Mouse (Mus musculus) urinary bladder, postnatal 4 days (tissue): Measurements from ENCODE around the gene E2f2.

Experiments
- DNase-seq, 2 experiments: peaks; one replicate each; pipeline ENCODE4 v3.0.0; 2021 to 2022; ENCODE audit warnings: low spot score in 2 of 2

The E2f2 gene

DNA sequence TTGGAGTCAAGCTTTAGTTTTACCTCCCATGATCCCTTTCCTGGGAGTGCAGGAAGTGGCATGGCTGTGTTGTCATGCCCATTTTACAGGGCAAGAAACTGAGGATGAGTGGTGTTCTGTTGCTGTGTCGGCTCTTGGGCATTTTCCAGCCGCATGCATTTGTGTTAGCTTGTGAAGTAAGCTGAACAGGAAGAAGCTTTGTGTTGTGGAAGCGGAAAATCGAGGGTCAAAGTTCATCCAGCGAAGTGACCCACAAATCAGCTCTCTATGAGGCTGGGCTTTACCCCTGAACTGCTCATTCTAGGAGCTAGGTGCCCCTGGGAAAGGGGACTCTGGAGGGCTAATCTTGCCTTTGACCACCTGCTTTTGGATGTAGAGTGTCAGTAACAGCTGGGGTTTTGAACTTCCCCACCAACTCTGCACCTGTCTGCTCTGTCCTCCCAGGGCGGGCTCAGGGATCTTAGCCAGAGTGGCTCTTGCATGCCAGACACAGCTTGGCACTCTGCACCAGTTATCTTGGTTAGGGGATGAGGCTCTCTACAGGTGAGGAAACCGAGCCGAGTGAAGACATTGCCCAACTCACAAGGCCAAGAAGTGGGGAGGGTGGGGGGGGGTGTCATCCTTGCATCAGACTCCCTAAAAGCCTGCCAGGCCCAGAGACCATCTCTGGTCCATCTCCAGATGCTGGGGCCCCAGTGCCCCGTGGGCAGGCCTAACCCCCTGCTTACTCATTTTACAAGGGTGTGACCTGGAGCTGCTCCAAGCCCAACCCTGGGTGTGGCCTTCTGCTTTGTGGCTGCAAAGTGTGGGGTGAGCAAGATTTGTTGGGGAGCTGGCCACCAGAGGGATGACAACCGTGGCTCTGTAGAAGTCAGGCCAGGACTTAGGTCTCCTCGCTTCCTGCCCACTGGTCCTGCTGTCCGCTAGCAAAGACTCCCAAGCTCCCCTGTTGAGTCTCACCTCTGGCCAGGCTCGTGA, 2.3 kb downstream of the E2f2 start:
- no peak for DNase-seq

DNA sequence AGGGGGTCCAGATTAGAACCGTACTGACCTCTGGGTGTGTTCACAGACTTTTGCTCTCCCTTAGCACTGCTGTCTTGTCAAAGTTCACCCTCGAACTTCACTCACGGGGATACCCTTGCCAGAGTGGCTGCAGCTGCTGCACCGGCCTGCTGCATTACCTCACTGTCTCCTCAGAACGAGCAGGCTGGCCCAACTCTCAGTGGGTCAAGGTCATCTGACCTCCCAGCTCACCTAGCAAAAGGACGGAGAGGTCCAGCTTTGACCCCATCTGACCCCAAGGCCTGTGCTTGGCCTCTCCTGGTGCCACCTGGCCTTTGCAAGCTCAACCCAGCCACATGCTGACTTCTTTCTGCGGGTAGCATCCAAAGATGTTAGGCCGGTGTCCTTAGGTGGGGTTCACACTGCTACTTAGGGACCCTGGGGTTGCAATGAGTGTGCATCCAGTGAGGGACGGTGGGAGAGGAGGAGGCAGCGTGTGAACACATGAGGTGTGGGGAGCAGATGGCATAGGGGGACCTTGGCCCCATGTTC, 3.9 kb downstream of the E2f2 start:
- DNase-seq = no peak

DNA sequence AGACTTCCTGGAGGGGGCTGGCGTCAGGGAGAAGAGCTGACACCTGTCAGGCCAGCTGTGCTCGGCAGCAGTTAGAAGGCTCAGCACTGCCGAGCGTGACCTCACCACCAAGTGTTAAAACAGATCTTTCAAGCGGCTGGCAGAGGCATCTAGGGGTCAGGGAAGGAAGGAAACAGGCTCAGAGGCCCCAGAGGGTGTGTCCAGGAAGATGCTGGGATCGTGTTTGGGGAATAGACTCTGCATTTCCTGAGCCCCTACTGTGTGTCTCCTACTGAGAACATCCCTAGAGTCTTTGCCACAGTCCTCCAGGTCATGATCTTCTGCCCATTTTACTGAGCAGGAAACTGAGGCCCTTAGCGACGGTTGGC, 5.0 kb downstream of the E2f2 start:
- DNase-seq = no peak

DNA sequence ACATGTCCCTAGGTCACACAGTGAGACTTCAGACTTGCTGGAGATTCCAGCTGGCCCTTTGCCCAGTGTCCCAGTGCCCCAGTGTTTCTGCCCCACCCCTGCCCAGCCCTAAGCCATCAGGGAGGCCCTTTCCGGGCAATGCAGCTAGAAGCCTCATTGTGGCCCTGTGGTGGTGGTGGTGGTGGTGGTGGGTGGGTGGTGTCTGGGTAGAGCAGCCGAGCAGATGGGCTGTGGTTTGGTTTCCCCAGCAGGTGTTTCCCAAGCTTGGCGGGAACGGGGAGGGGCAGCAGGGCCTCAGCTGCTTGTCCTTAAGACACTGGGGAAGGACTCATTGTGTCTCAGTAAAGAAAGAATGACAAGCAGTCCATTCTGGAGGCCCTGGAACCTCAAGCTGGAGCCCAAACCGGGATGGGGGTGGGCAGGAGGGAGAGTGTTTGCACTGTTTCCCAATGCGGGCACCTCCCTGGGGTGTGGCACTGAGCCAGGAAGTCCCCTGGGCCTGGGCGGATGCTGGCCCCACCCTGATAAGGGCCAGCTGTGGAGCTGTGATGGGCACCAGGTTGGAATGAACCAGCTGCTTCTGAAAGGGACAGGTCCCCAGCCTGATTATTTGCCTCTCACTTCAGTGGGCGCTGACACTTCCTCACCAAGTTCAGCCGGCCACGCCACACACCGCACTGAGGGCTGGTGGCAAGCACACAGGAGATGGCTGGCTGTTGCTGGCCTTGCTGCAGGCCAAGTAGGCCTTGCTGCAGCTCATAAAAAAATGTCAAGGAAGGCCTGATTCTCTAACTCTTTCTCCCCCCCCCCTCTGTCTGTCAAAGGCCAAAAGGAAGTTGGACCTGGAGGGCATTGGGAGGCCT, 5.6 kb downstream of the E2f2 start:
- DNase-seq = no peak

DNA sequence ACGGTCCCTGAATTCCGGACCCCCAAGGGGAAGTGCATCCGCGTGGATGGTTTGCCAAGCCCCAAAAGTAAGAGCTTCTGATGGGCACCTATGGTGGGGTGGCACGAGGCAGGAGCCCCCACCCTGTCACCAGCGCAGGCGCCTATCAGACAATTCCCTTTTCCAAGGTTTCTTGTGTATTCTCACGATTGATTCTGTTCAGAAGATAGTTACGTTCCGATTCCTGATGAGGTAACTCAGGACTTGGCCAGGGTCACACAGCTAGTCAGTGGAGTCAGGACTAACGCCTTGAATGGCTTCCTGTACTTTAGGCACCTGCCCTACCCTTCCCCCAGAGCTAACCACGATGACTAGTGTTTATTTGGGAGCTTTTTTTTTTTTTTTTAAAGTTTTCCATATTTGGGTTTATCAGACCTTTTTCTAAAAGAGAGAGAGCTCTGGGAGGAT, 6.3 kb downstream of the E2f2 start:
- DNase-seq = no peak

DNA sequence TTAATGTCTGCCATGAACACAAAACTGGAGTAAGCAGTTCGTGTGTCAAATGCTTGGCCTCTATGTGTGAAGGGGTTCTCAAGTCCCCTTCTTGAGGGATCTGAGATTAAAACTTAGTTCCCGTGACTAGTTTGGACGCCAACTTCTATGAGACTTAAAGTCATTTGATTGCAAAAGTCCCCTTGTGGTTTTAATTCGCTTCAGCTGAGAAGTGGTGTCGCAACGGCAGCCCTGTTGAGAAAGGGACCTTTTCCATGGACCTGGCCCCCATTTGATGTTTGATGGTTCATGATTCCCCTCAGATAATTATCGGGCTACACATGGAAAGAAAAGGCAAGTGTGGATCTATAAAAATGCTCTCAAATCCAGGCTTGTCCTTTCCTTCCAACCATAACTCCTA, 7.3 kb downstream of the E2f2 start:
- DNase-seq = no peak

DNA sequence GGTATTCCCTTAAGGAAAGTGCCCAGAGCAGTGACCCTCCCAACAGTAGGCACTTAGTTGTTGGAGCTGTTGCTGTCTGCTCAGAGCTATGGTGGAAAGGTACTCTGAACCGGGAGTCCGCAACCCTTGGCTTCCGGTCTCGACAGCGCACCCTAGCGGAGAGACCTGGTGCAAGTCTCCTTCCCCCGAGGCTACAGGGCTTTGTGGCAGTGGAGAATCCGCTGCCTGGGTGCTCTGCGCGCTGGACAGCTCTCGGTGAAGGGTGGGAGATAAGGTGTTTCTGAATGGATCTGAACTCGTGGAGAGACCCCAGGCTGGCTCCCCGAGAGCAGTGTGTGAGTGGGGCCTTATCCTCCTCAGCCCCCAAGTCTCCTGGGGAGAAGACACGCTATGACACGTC, 7.8 kb downstream of the E2f2 start:
- DNase-seq = peak; percentile 75 to 90

DNA sequence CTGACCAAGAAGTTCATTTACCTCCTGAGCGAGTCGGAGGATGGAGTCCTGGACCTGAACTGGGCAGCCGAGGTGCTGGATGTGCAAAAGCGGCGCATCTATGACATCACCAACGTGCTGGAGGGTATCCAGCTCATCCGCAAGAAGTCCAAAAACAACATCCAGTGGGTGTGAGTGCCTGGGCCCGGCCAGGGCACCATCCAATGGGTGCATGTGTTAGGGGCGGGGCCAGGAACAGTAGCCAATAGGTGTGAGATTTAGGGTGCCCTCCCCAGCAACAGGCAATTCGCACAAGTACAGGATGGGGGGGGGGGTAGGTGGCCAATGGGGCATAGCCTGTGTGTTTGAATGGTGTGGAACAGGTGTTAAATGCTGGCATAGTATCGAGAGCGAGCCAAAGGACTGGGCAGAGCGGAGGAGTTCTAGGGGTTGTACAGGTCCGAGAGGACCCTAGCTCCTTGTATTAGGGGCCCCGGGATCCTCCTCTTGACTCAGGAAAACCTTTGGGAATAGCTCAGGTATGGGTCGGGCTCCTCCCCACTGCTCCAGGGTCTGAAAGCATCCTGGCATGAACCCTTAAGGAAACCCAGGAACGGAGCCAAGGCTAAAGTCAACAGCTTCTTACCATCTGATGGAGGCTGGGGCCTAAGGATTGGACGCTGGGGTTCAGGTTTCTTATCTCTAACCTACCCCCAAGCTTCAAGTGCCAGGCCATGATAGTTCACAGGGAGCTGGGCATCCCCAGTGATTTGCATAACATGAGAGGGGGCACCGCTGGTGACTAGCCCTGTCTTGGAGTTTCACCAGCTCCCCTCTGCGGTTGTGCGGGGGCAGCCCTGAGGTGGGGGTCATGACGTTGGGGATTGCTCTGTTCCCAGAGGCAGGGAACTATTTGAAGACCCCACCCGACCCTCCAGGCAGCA, 8.5 kb downstream of the E2f2 start:
- peak; percentile 76 to 82 for DNase-seq

DNA sequence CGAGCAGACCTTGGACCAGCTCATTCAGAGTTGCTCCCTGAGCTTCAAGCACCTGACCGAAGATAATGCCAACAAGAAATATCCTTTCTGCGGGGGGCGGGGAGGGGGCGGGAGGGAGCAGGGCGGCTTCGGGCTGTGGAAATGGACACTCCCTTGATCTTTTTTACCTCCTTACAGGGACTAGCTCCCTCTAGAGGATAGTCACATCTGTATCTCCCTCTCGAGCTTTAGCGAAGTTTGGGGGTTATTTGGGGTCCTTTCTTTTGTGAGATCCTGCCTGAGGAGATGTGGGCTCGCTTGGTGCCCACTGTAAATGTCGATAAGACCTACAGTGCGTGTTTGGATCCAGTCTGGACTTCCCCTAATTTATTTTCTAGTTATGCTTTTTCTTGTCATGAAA, 9.2 kb downstream of the E2f2 start:
- DNase-seq = no peak

DNA sequence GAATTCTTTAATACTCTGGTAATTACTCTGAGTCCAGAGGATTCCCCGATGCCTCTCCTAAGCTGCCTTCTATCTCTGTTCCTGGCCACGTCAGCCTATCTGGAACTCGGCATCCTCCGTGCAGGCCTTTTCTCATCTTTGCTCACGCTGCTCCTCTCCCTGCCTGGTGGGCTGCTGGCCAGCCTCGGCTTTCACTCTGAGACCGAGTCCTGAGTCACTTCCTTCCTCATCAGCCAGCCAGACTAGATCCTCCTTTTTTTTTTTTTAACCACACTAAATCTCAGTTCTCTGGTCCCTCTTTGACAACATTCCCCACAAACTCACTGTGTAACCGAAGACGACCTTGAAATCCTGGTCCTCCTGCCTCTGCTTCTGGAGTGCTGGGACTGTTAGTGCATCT, 13.2 kb downstream of the E2f2 start:
- peak; percentile 65 to 77 for DNase-seq

DNA sequence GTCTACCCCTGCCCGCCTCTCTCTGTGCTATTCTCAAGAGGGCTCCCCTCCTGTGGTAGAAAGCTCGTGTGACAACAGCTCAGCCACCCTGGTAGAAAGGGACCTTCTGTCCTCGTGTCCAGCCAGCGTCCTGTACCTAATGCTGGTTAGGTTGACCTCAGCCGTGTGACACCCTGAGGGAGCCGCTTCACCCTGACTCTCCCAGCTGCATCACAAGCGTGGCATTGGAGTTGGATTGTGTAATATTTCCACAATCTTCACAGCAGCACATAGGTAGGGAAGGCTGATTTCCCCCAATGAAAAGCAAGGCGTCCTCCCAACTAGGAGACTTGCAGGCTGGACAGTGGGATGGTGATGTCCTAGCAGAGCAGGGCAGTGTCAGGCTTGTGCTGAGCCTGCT, 14.1 kb downstream of the E2f2 start:
- DNase-seq = no peak

DNA sequence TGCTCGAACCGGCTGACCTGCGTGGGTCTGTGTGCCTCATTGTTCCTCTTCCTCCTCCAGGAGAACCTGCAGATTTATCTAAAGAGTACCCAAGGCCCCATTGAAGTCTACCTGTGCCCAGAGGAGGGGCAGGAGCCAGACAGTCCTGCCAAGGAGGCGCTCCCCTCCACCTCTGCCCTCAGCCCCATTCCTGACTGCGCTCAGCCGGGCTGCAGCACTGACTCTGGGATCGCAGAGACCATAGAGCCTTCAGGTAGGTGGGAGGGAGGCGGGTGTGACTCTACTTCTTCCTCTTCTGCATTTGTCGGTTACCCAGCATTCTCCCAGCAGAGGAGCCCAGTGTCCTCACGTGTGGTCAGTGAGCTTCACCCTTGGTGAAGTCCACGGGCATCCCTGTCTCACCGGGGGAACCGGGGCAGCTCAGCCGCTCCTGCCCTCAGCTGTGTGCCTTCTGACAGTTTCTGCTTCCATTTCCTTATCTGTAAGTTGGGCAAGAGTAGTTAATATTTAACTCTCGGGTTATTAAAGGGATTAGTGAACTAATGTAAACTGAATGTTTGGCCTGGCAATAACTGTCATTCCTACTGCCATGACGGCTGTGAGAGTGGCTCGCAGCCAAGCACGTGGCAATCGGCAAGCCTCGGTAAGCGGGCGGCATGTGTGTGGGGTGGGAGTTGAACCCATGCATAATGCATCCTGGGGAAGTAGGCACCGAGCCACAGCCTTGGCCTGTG, 14.7 kb downstream of the E2f2 start:
- no peak for DNase-seq

DNA sequence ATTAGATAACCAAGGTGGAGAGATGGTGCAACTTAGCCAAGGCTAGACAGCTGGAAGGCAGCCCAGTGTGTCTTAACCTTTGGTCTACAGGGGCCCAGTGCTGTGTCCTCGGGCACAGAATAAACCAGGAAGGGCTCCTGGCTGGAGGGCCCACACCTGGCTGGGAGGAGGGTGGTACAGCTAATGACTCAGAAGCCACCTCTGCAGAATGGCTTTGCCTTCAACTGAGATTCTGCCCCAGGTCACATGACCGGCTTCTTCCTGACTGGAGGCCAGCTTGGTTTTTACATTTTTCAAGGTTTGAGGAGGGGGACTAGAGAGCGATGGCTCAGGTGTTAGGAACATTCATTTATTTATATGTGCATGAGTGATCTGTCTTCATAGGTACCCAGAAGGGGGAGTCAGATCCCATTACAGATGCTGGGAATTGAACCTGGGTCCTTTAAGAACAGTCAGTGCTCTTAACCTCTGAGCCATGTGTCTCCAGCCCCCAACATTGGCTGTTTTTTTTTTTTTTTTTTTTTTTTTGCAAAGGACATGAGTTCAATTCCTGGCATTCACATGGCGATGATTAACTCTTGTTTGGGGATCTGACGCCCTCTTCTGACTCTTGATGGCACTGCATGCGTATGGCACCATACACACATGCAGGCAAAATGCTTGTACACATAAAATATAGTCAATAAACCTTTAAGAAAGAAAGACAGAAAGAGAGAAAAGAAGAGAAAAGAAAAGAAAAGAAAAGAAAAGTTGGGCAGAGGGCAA, 17.0 kb downstream of the E2f2 start:
- DNase-seq = no peak

DNA sequence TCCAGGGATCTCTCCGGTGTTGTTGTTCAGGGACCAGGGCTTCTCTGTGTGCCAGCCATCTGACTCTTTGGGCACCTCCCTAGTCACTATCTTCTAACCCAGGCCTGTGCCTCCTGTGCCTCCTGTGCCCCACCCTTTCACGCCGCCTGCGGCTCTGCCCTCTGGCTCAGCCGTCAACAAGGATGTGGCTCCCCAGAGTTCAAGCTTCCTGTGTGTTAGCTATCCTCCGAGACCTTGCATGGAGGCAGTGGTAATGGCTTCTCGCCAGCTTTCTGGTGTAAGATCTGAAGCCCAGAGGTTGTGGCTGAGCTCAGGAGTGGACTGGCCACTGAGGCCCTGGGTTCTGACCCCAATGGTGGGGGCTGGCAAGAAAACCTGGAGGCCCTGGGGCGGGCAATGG, 17.7 kb downstream of the E2f2 start:
- DNase-seq = no peak

DNA sequence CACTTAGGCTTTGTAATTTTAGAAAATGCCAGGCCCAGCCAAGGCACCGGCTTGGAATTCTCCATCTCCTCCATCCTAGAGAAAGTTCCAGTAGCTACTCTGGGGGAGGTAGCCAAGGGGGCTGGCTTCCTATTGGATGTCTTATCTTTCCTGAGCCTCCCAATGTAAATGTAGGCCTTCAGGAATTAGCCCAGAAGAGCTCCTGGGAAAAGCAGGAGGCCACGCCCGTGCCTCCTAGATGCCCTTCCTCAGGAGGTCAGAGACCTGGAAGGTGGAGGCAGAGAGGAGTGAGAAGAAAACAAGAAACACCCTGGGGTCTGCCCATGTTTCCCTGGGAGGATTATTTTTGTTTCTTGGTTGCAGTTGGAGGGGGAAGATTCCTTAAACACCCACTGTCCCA, 21.4 kb downstream of the E2f2 start:
- DNase-seq = no peak

DNA sequence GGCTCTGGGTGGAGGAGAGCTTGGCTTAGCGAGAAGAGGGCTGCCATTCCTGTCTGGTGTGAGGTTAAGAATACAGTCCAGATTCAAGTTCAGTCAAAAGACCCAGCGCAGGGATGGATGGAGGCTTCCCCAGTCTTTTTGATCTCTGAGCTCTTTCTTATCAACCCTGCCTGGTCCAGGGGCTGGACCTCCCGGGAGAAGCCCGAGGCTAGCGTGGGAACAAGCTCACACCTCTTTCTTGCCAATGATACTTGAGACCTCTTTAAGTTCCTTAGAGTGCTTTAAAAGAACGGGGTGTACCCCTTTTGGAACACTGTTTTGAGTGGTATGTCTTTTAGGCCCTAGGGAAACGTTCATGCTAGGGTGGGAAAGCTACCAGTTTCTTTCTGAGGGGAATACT, 22.8 kb downstream of the E2f2 start:
- DNase-seq = no peak

DNA sequence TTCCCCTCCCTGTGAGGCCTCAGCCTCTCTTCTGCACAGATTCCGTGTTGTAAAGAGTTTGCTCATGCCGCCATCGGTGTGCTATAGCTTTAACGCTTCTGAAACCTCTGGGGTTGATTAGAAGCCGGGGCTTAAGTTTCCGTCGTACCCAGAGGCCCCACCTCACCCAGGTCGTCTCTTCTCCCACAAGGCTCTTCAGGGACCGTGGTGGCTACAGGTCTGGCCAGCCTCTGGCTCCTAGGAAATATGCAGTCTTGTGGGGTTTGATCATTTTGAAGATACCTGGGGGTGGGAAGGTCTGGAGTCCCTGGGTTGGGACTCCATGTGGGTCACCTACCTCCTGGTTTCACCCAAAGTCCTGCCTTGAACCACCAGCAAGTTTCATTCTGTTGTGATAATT, 23.4 kb downstream of the E2f2 start:
- no peak for DNase-seq

DNA sequence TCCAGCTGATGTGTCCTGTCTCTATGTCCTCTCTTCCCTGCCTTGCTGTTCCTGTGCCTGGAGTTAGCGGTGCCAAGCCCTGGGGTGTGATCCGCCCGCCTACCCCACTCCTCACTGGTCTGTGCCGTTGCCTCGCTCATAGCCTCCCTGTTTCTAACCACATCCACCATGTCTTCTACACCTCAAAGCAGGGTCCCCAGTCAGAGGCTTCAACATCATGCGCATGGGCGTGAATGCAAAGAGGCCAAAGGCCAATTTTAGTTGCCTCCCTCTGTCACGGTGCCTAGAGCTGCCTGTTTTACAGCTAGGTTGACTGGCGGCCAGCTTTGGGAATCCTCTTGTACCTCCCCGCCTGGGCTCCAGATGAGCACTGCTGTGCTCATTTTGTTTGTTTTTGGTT, 24.0 kb downstream of the E2f2 start:
- DNase-seq = no peak

DNA sequence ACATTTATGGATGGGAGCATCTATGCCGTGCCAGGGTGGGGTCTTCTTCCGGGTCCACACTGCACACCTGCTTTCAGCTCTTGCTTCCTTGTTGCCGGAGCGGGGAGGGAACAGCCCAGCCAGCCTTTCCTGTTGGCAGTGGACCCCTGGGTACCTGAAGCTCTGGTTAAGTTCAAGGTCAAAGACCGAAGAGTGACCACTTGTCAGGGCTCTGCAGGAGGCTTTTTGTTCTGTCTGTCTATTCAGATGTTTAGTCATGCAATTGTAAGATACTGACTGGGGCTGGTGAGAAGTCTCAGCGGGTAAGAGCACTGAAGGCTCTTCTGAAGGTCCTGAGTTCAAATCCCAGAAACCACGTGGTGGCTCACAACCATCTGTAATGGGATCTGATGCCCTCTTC, 26.7 kb downstream of the E2f2 start:
- DNase-seq = no peak
